Mouse (Mus musculus): ENCODE data around the gene Pex11a. TPM values are rescaled to one million over a fixed set of nuclear protein-coding genes. Genes with fewer than 3 reads are reported as not detected.

Gene Pex11a
- polyA plus RNA-seq, 1 experiment from 2014 or later, result 8.4 TPM

DNA sequence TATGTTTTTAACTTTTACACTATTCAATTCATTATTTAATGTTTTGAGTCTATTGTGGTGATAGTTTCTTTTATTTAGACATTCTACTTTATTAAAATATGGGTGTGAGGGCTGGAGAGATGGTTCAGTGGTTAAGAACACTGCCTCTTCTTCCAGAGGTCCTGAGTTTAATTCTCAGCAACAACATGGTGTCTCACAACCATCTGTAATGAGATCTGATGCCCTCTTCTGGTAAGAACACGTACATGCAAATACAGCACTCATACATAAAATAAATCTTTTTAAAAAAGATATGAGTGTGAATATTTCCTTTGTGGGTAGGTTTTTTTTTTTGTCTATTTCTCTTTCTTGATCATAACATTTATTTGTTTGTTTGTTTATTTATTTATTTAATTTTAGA lies 23.1 kb upstream of the Pex11a start:
- ATAC-seq (ENCODE audit: low FRiP score) (no peak), DNase-seq (ENCODE audit: low spot score, missing footprints) (peak; percentile 39)
- H3K36me3 ChIP-seq (ENCODE audit: control insufficient read depth, insufficient read depth, low read length), result no peaks in the 10 kb centered on the region
- H3K9ac ChIP-seq (ENCODE audit: low read length), result no peak overlapping the region
- no peaks in the 10 kb centered on the region for H3K4me1 ChIP-seq (ENCODE audit: control insufficient read depth, insufficient read depth, low read length)
- H3K27me3 ChIP-seq (ENCODE audit: control insufficient read depth, insufficient read depth, low read length), result no peaks in the 10 kb centered on the region
- H3K9me3 ChIP-seq (ENCODE audit: control insufficient read depth, low read length), result no peaks in the 10 kb centered on the region
- no peak overlapping the region for H3K4me2 ChIP-seq
- no peak overlapping the region for H3K4me3 ChIP-seq (ENCODE audit: low read depth, low read length)
- H3K27ac ChIP-seq (ENCODE audit: low read depth, low read length), result no peak overlapping the region
- 35% methylated on average over 1 of the region's 1 CpGs for WGBS

DNA sequence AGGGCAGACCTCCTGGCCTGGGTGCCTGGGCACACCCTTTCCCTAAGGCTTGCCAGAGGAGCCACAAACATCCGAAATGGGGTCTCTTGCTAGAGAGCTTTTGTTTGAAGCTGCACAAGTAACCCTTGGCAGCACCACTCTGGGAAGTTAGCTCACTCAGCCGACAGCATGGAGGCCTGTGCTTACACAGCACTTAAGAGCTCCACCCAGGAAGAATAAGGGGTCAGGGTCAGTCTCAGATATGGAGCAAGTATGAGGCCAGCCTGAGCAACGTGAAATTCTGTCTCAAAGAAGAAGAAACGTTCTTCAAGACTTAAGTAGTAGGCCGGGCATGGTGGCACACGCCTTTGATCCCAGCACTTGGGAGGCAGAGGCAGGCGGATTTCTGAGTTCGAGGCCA lies 19.2 kb upstream of the Pex11a start:
- Histone ChIP-seq H3K9me3 (ENCODE audit: control insufficient read depth, low read length) (no peaks in the 10 kb centered on the region), H3K9ac (ENCODE audit: low read length) (no peak overlapping the region), H3K27me3 (ENCODE audit: control insufficient read depth, insufficient read depth, low read length) (no peaks in the 10 kb centered on the region), H3K4me1 (ENCODE audit: control insufficient read depth, insufficient read depth, low read length) (no peaks in the 10 kb centered on the region), H3K4me2 (no peak overlapping the region), H3K36me3 (ENCODE audit: control insufficient read depth, insufficient read depth, low read length) (no peaks in the 10 kb centered on the region), H3K4me3 (ENCODE audit: low read depth, low read length) (no peak overlapping the region), H3K27ac (ENCODE audit: low read depth, low read length) (no peak overlapping the region)
- DNase-seq (ENCODE audit: low spot score, missing footprints) (peak; percentile 65), ATAC-seq (ENCODE audit: low FRiP score) (no peak)
- 79% methylated on average over 8 of the region's 8 CpGs for WGBS

DNA sequence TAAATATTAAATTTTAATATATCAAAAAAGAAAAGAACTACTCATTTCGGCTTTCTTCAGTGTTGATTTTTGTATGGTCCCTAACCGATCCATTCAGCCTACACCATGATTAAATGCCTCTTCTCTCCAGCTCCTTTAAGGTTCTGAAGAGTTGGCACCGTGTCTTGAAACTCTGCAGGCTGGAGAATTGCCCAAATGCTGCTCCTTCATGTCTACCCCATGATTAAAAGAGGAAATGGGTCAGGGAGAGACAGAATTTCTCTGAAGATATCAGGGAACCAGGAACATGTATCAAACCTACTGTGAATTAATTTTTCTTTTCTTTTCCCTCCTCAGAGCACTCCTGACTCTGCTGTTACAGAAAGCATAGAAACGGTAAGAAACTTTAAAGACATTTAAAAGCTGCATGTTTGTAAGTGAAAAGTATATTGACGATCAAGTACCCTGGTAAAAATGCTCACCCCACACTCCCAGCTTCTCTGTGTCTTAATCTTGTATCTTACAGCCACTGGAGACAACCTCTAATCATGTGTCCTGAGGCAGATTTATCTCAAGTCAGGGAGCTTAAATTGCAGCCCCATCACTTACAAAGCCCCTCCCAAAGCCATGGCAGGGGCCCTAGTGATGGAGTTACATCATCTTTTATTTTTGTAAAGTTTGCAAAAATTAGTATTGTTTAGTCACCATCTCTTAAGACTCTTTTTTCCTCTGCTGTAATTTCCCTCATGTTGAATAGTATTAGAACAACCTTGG lies 18.4 kb upstream of the Pex11a start:
- Histone ChIP-seq H3K4me1 (ENCODE audit: control insufficient read depth, insufficient read depth, low read length) (no peaks in the 10 kb centered on the region), H3K36me3 (ENCODE audit: control insufficient read depth, insufficient read depth, low read length) (no peaks in the 10 kb centered on the region), H3K4me3 (ENCODE audit: low read depth, low read length) (no peak overlapping the region), H3K27me3 (ENCODE audit: control insufficient read depth, insufficient read depth, low read length) (no peaks in the 10 kb centered on the region), H3K9me3 (ENCODE audit: control insufficient read depth, low read length) (no peaks in the 10 kb centered on the region), H3K4me2 (no peak overlapping the region), H3K27ac (ENCODE audit: low read depth, low read length) (no peak overlapping the region), H3K9ac (ENCODE audit: low read length) (no peak overlapping the region)
- 85% methylated on average over 5 of the region's 5 CpGs for WGBS
- DNase-seq (ENCODE audit: low spot score, missing footprints) (peak; percentile 53), ATAC-seq (ENCODE audit: low FRiP score) (no peak)

DNA sequence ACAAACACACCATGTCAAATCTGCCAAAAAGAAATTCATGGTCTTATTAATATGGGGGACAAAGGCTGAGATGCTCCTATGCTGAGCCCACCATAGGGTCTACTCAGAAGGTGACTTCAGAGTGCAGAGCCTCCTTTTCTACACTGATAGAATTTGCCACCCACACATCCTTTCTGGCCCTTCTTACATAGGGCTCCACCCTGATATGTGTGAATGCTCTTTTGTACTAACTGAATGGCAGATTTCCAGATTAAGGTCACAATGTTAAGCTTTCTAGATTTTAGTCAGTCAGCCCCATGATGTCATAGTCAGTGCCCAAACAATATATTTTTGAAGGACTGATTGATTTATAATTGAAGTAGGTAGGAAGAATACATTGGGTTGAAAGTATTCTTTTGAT lies 16.8 kb upstream of the Pex11a start:
- DNase-seq (ENCODE audit: low spot score, missing footprints) (peak; percentile 71), ATAC-seq (ENCODE audit: low FRiP score) (no peak)
- Histone ChIP-seq H3K27ac (ENCODE audit: low read depth, low read length) (no peak overlapping the region), H3K27me3 (ENCODE audit: control insufficient read depth, insufficient read depth, low read length) (no peaks in the 10 kb centered on the region), H3K4me2 (no peak overlapping the region), H3K4me1 (ENCODE audit: control insufficient read depth, insufficient read depth, low read length) (no peaks in the 10 kb centered on the region), H3K36me3 (ENCODE audit: control insufficient read depth, insufficient read depth, low read length) (no peaks in the 10 kb centered on the region), H3K9ac (ENCODE audit: low read length) (no peak overlapping the region), H3K4me3 (ENCODE audit: low read depth, low read length) (no peak overlapping the region), H3K9me3 (ENCODE audit: control insufficient read depth, low read length) (no peaks in the 10 kb centered on the region)

DNA sequence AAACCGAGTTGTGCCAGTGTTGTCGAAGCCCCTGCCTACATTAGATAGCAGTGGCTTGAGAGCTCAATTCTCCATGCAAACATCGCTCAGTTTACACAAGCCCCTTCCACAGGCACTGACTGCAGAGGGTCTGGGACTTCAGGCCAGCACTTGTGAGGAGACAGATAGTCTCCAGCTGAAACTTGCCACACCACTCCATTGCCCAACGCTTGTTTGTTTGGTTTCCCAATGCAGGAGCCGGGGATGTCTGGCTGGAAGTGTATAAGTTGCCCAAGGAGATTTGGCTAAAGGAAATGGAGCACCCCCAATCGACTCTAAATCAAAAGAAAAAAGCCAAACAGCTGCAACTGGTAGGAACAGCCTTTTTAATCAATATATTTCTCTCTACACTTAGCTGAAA lies 15.2 kb upstream of the Pex11a start:
- peak; percentile 57 for DNase-seq (ENCODE audit: low spot score, missing footprints)
- no peaks in the 10 kb centered on the region for H3K9me3 ChIP-seq (ENCODE audit: control insufficient read depth, low read length)
- WGBS, result 73% methylated on average over 6 of the region's 6 CpGs
- H3K4me3 ChIP-seq (ENCODE audit: low read depth, low read length), result no peak overlapping the region
- no peak overlapping the region for H3K27ac ChIP-seq (ENCODE audit: low read depth, low read length)
- H3K36me3 ChIP-seq (ENCODE audit: control insufficient read depth, insufficient read depth, low read length), result no peaks in the 10 kb centered on the region
- no peak overlapping the region for H3K9ac ChIP-seq (ENCODE audit: low read length)
- H3K4me2 ChIP-seq, result no peak overlapping the region
- H3K4me1 ChIP-seq (ENCODE audit: control insufficient read depth, insufficient read depth, low read length), result no peaks in the 10 kb centered on the region
- no peak for ATAC-seq (ENCODE audit: low FRiP score)
- H3K27me3 ChIP-seq (ENCODE audit: control insufficient read depth, insufficient read depth, low read length), result no peaks in the 10 kb centered on the region

DNA sequence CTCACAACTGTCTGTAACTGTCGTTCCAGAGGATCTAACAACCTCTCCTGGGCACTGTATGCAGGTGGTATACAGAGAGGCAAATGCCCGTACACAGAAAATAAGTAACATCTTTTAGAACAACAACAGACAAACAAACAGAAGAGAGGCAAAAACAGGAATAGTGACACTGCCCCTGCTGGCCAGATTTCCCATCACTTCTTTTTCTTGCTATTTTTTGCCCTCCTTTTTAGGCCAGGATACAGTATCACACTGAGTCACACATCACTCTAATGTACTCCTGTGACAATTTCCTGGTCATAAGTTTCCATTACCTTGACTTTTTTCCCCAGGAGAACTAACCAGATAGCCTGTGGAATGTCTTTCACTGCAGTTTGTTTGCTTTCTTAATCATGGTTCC lies 13.4 kb upstream of the Pex11a start:
- DNase-seq (ENCODE audit: low spot score, missing footprints) (peak; percentile 73), ATAC-seq (ENCODE audit: low FRiP score) (no peak)
- Histone ChIP-seq H3K4me3 (ENCODE audit: low read depth, low read length) (no peak overlapping the region), H3K9me3 (ENCODE audit: control insufficient read depth, low read length) (no peaks in the 10 kb centered on the region), H3K4me2 (no peak overlapping the region), H3K27ac (ENCODE audit: low read depth, low read length) (no peak overlapping the region), H3K36me3 (ENCODE audit: control insufficient read depth, insufficient read depth, low read length) (no peaks in the 10 kb centered on the region), H3K4me1 (ENCODE audit: control insufficient read depth, insufficient read depth, low read length) (no peaks in the 10 kb centered on the region), H3K9ac (ENCODE audit: low read length) (no peak overlapping the region), H3K27me3 (ENCODE audit: control insufficient read depth, insufficient read depth, low read length) (no peaks in the 10 kb centered on the region)
- WGBS, result 53% methylated on average over 2 of the region's 2 CpGs

DNA sequence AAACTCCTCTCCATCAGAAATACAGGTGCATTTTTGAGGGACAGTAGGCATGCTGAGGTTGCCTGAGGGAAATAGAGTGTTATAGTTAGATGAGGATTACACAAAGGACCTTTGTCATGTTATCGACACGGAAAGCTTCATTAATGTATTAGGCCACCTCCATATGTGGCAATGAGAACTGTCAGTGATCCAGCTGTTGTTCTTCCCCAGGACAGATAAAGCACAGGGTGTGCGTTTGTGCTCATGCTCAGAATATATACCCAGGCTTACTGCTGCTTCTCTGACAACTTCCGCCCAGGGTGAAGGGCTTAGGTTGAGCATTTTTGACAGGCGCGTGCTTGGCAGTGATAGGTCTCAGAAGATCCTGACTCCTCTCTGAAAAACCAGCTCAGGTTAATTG lies 6.6 kb upstream of the Pex11a start:
- Histone ChIP-seq H3K4me2 (no peak overlapping the region), H3K9me3 (ENCODE audit: control insufficient read depth, low read length) (no peaks in the 10 kb centered on the region), H3K4me3 (ENCODE audit: low read depth, low read length) (no peak overlapping the region), H3K4me1 (ENCODE audit: control insufficient read depth, insufficient read depth, low read length) (no peaks in the 10 kb centered on the region), H3K27me3 (ENCODE audit: control insufficient read depth, insufficient read depth, low read length) (no peaks in the 10 kb centered on the region), H3K36me3 (ENCODE audit: control insufficient read depth, insufficient read depth, low read length) (no peaks in the 10 kb centered on the region), H3K9ac (ENCODE audit: low read length) (no peak overlapping the region), H3K27ac (ENCODE audit: low read depth, low read length) (no peak overlapping the region)
- 89% methylated on average over 6 of the region's 6 CpGs for WGBS
- ATAC-seq (ENCODE audit: low FRiP score) (no peak), DNase-seq (ENCODE audit: low spot score, missing footprints) (no peak)

DNA sequence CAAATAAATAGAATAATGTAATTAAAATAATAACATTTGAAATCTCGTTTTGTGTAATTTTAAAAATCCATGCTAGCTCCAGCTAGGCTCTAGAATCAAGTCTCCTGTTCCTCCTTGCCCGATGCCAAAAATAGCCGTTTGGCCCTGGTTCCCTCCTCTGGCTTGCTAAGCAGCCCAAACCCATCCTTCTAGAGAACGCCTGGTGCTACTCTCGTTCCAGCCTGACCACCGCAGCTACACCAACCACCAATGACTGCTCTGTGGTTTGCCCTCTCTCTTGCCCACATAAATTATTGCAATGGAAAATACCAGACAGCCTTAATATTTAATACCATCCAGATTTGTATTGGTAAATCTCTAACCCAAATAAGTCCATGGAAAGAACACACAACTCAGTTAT lies 4.7 kb upstream of the Pex11a start:
- Histone ChIP-seq H3K9me3 (ENCODE audit: control insufficient read depth, low read length) (no peaks in the 10 kb centered on the region), H3K36me3 (ENCODE audit: control insufficient read depth, insufficient read depth, low read length) (no peaks in the 10 kb centered on the region), H3K4me2 (no peak overlapping the region), H3K27ac (ENCODE audit: low read depth, low read length) (no peak overlapping the region), H3K4me1 (ENCODE audit: control insufficient read depth, insufficient read depth, low read length) (no peaks in the 10 kb centered on the region; the same call in 1 of the 2 replicates), H3K27me3 (ENCODE audit: control insufficient read depth, insufficient read depth, low read length) (no peaks in the 10 kb centered on the region), H3K9ac (ENCODE audit: low read length) (no peak overlapping the region), H3K4me3 (ENCODE audit: low read depth, low read length) (no peak overlapping the region)
- no peak for ATAC-seq (ENCODE audit: low FRiP score)
- 77% methylated on average over 6 of the region's 6 CpGs for WGBS
- no peak for DNase-seq (ENCODE audit: low spot score, missing footprints)

DNA sequence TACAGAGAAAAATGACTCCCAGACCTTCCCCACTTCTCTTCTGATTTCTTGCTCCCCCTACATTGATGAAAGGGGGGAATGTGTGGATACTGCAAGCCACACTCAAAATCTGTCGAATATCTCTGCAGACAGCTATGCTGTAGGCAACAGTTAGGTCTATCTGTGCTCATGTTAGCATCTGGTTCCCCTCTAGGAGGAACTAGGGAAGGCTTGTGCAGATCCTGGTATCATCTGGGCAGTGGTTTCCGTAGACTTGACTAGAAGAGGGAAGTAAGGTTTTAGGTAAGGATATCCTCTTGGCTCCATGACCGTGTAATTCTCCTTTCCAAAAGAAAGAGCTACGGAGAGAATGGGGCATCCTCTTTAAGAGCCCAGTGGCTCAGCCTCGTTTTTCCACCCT lies 1.7 kb upstream of the Pex11a start:
- H3K27me3 ChIP-seq (ENCODE audit: control insufficient read depth, insufficient read depth, low read length), result no peaks in the 10 kb centered on the region
- 78% methylated on average over 5 of the region's 5 CpGs for WGBS
- no peak for ATAC-seq (ENCODE audit: low FRiP score)

More for the DNA sequence above, 1.7 kb upstream of the Pex11a start:
- DNase-seq (ENCODE audit: low spot score, missing footprints), result no peak
- no peaks in the 10 kb centered on the region; the same call in 1 of the 2 replicates for H3K4me1 ChIP-seq (ENCODE audit: control insufficient read depth, insufficient read depth, low read length)
- no peaks in the 10 kb centered on the region for H3K9me3 ChIP-seq (ENCODE audit: control insufficient read depth, low read length)
- H3K4me2 ChIP-seq, result no peak overlapping the region
- H3K9ac ChIP-seq (ENCODE audit: low read length), result no peak overlapping the region
- H3K4me3 ChIP-seq (ENCODE audit: low read depth, low read length), result no peak overlapping the region
- no peaks in the 10 kb centered on the region for H3K36me3 ChIP-seq (ENCODE audit: control insufficient read depth, insufficient read depth, low read length)
- no peak overlapping the region for H3K27ac ChIP-seq (ENCODE audit: low read depth, low read length)
